ENCODE assay signal across 8 mouse cellular contexts in genomic region chr8:125034669-125035068, GRCm38 (mm10). TPM values are rescaled to one million over a fixed set of nuclear protein-coding genes. Genes with fewer than 3 reads are reported as not detected.
A peak's percentile ranks its signal among the peaks of the same experiment; 100 is the strongest.
DNase-seq lines count a peak whose midpoint lies in the region; ATAC-seq and TF ChIP-seq lines count a peak whose summit lies in the region.

No protein-coding gene starts in this region.

- peak; percentile 74 for ATAC-seq in embryonic facial prominence, embryonic 14.5 days (ENCODE audit: low read depth)
- ATAC-seq in midbrain, embryonic 11.5 days (ENCODE audit: low FRiP score) = peak; percentile 69

- no peaks in the 10 kb centered on the region for H3K9me3 ChIP-seq in embryonic facial prominence, embryonic 14.5 days (ENCODE audit: control insufficient read depth, low read length)
- no peaks in the 10 kb centered on the region for H3K9me3 ChIP-seq in hindbrain, embryonic 10.5 days
- no peaks in the 10 kb centered on the region for H3K9me3 ChIP-seq in midbrain, embryonic 11.5 days (ENCODE audit: control insufficient read depth, low read length)

- H3K36me3 ChIP-seq in embryonic facial prominence, embryonic 14.5 days (ENCODE audit: control insufficient read depth, insufficient read depth, low read length) = peaks cover 72% of the 10 kb centered on the region
- H3K36me3 ChIP-seq in hindbrain, embryonic 10.5 days = peaks cover 98% of the 10 kb centered on the region
- peaks cover 11% of the 10 kb centered on the region; the same call in 1 of the 2 replicates for H3K36me3 ChIP-seq in midbrain, embryonic 11.5 days (ENCODE audit: control insufficient read depth, insufficient read depth, low read length)

- no peak overlapping the region for H3K27ac ChIP-seq in bone marrow, adult 2 months (ENCODE audit: control insufficient read depth, insufficient read depth, low read depth, low read length, poor library complexity)
- H3K27ac ChIP-seq in embryonic facial prominence, embryonic 14.5 days (replicated peaks; ENCODE audit: low read depth, low read length) = no peak overlapping the region
- H3K27ac ChIP-seq in hindbrain, embryonic 10.5 days = peak overlapping the region; percentile 71
- H3K27ac ChIP-seq in midbrain, embryonic 11.5 days (ENCODE audit: low read depth, low read length) = no peak overlapping the region

- no peak for TF ChIP-seq POLR2A in bone marrow, adult 2 months (IDR thresholded peaks at IDR 0.05; ENCODE audit: borderline replicate concordance, control insufficient read depth, low read depth, low read length)

- TF ChIP-seq CTCF in bone marrow, adult 2 months (IDR thresholded peaks at IDR 0.05; ENCODE audit: control insufficient read depth, insufficient read depth, low read length) = peak; percentile 73

- WGBS in bone marrow, adult 2 months = 43% methylated on average over 8 of the region's 8 CpGs
- WGBS in embryonic facial prominence, embryonic 14.5 days = 29% methylated on average over 8 of the region's 8 CpGs
- WGBS in hindbrain, embryonic 10.5 days = 33% methylated on average over 8 of the region's 8 CpGs
- whole genome bisulfite sequencing in midbrain, embryonic 11.5 days = 31% methylated on average over 8 of the region's 8 CpGs

- H3K4me1 ChIP-seq in bone marrow, adult 2 months (ENCODE audit: control insufficient read depth, insufficient read depth, low read length) = no peaks in the 10 kb centered on the region
- H3K4me1 ChIP-seq in embryonic facial prominence, embryonic 14.5 days (ENCODE audit: control insufficient read depth, insufficient read depth, low read length) = no peaks in the 10 kb centered on the region
- H3K4me1 ChIP-seq in hindbrain, embryonic 10.5 days (replicated peaks) = peaks cover 10% of the 10 kb centered on the region; the same call in 1 of the 2 replicates
- H3K4me1 ChIP-seq in midbrain, embryonic 11.5 days (ENCODE audit: control insufficient read depth, insufficient read depth, low read length) = no peaks in the 10 kb centered on the region

- H3K9ac ChIP-seq in embryonic facial prominence, embryonic 14.5 days (ENCODE audit: low read depth, low read length) = no peak overlapping the region
- no peak overlapping the region for H3K9ac ChIP-seq in midbrain, embryonic 11.5 days (ENCODE audit: low read length)

- DNase-seq in heart, adult 8-10 months (ENCODE audit: low spot score) = peak; percentile 56
- DNase-seq in heart, adult 9 months (ENCODE audit: low spot score in 2 of 2) = no peak
- peak; percentile 52 for DNase-seq in embryonic facial prominence, embryonic 14.5 days (ENCODE audit: low spot score)
- peak; percentile 75 for DNase-seq in hindbrain, embryonic 10.5 days (ENCODE audit: low spot score)
- DNase-seq in layer of hippocampus, postnatal 36 days = peak; percentile 60 to 63
- DNase-seq in midbrain, embryonic 11.5 days (ENCODE audit: low spot score, missing footprints) = peak; percentile 93
- DNase-seq in spleen, adult 12 weeks (ENCODE audit: low spot score) = peak; percentile 34

- H3K4me3 ChIP-seq in bone marrow, adult 2 months (replicated peaks; ENCODE audit: control insufficient read depth, low read depth, low read length) = no peak overlapping the region
- H3K4me3 ChIP-seq in embryonic facial prominence, embryonic 14.5 days (ENCODE audit: low read depth, low read length) = no peak overlapping the region
- H3K4me3 ChIP-seq in hindbrain, embryonic 10.5 days = no peak overlapping the region
- H3K4me3 ChIP-seq in midbrain, embryonic 11.5 days (ENCODE audit: low read depth, low read length) = no peak overlapping the region

- H3K4me2 ChIP-seq in embryonic facial prominence, embryonic 14.5 days (ENCODE audit: low read depth, low read length) = no peak overlapping the region
- H3K4me2 ChIP-seq in midbrain, embryonic 11.5 days = no peak overlapping the region

- no peaks in the 10 kb centered on the region for H3K27me3 ChIP-seq in embryonic facial prominence, embryonic 14.5 days (replicated peaks; ENCODE audit: control insufficient read depth, insufficient read depth, low read length)
- H3K27me3 ChIP-seq in hindbrain, embryonic 10.5 days (ENCODE audit: insufficient read depth, poor library complexity, severe bottlenecking) = no peaks in the 10 kb centered on the region
- H3K27me3 ChIP-seq in midbrain, embryonic 11.5 days (ENCODE audit: control insufficient read depth, insufficient read depth, low read length) = no peaks in the 10 kb centered on the region

RNA-seq across cellular contexts. Expression of gene Disc1, which starts 19.3 kb away (rescaled TPM):
- 1 to 10 TPM in 2 of 4 experiments, under 1 TPM in 2; 0.87 to 1.8 (median 1.2) TPM for total RNA-seq in heart, adult 8-10 months (2022)
- 1.2 and 1.5 TPM in 2 replicates for polyA plus RNA-seq in bone marrow, adult 2 months (2011; ENCODE audit: insufficient read depth, insufficient read length, low replicate concordance, missing spikeins)
- polyA plus RNA-seq in embryonic facial prominence, embryonic 14.5 days (2014; fragmentation: Nextera tagmentation; extraction: Ambion mirVana) = 1.5 and 1.6 TPM in 2 replicates
- polyA plus RNA-seq in hindbrain, embryonic 10.5 days (2016; fragmentation: Nextera tagmentation; extraction: Ambion mirVana) = 1.6 and 2.1 TPM in 2 replicates
- 1 to 10 TPM; 4.4 to 6.4 TPM for total RNA-seq in layer of hippocampus, postnatal 36 days (2021)
- 0.82 and 0.87 TPM in 2 replicates for polyA plus RNA-seq in midbrain, embryonic 11.5 days (2014; fragmentation: Nextera tagmentation; extraction: Ambion mirVana)

RNA-seq across cellular contexts. Expression of gene Tsnax, which starts 21.9 kb away (rescaled TPM):
- 10 to 100 TPM; 67.0 to 79.3 (median 73.4) TPM for total RNA-seq in heart, adult 8-10 months (2022)
- 12.3 and 13.9 TPM in 2 replicates for polyA plus RNA-seq in bone marrow, adult 2 months (2011; ENCODE audit: insufficient read depth, insufficient read length, low replicate concordance, missing spikeins)
- polyA plus RNA-seq in embryonic facial prominence, embryonic 14.5 days (2014; fragmentation: Nextera tagmentation; extraction: Ambion mirVana) = 130 and 138 TPM in 2 replicates
- polyA plus RNA-seq in hindbrain, embryonic 10.5 days (2016; fragmentation: Nextera tagmentation; extraction: Ambion mirVana) = 128 and 131 TPM in 2 replicates
- total RNA-seq in layer of hippocampus, postnatal 36 days (2021) = 100 to 1,000 TPM; 135 to 151 TPM
- polyA plus RNA-seq in midbrain, embryonic 11.5 days (2014; fragmentation: Nextera tagmentation; extraction: Ambion mirVana) = 155 and 175 TPM in 2 replicates

Comparison
In these comparisons a context has a peak if more than half of its experiments do, and no peak if none do; other contexts are left out.
1. DNase-seq: peak in heart, adult 8-10 months (single experiment), embryonic facial prominence, embryonic 14.5 days (single experiment), hindbrain, embryonic 10.5 days (single experiment), layer of hippocampus, postnatal 36 days (2 of 2), midbrain, embryonic 11.5 days (single experiment) and spleen, adult 12 weeks (single experiment); none in heart, adult 9 months (0 of 2).